Mouse (Mus musculus): ENCODE data around the gene Senp7.

GRCm38 (mm10) chr16:56074565-56074964 lies 26.4 kb downstream of the Senp7 start:
- TF ChIP-seq POLR2A (IDR thresholded peaks at IDR 0.05; ENCODE audit: borderline replicate concordance, insufficient read depth, low read length), result no peak
- TF ChIP-seq CTCF (IDR thresholded peaks at IDR 0.05; ENCODE audit: borderline replicate concordance, insufficient read depth, low read depth, low read length), result no peak
